ENCODE assay signal across 5 mouse cellular contexts in the genomic region with DNA sequence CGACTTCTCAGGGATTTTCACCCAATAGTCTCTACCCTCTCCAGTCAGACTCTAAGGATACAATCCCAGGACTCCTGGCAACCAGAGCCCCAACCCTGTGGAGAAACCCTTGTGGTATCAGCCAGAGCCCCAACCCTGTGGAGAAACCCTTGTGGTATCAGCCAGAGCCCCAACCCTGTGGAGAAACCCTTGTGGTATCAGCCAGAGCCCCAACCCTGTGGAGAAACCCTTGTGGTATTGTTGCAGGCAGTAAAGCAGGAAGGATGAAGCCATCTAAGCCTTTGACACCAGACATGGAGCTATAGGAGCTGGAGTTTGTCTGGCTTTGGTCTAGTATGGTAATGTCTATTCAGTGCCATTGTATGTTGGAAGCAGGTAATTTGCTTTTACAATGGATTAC. TPM values are rescaled to one million over a fixed set of nuclear protein-coding genes. Genes with fewer than 3 reads are reported as not detected.
ATAC-seq lines count a peak whose summit lies in the region.
"Not testable (repeated sequence)": the region's sequence is repeated elsewhere in the genome, so short reads cannot be mapped to it uniquely, and the experiment has no call there.

No protein-coding gene starts in this region.

- H3K4me3 ChIP-seq in intestine, embryonic 16.5 days (ENCODE audit: low read length), result not testable (repeated sequence)

- H3K4me2 ChIP-seq in intestine, embryonic 16.5 days (ENCODE audit: low read depth, low read length), result not testable (repeated sequence)

- H3K9ac ChIP-seq in intestine, embryonic 16.5 days (ENCODE audit: low read depth, low read length), result not testable (repeated sequence)

- H3K4me1 ChIP-seq in intestine, embryonic 16.5 days (ENCODE audit: control insufficient read depth, insufficient read depth, low read length), result not testable (repeated sequence)

- not testable (repeated sequence) for H3K27me3 ChIP-seq in intestine, embryonic 16.5 days (replicated peaks; ENCODE audit: control insufficient read depth, insufficient read depth, low read length)

- H3K9me3 ChIP-seq in intestine, embryonic 16.5 days (ENCODE audit: control insufficient read depth, low read length), result not testable (repeated sequence)

- ATAC-seq in common myeloid progenitor, adult 5-6 weeks (replicated peaks; ENCODE audit: low read depth, poor library complexity, severe bottlenecking), result peak; percentile 83
- ATAC-seq in granulocyte monocyte progenitor cell, adult 5-6 weeks (replicated peaks; ENCODE audit: poor library complexity, severe bottlenecking), result peak; percentile 96
- ATAC-seq in intestine, embryonic 16.5 days, result 0 out of 2 replicates have a peak, but pooled peaks have one; percentile 8
- ATAC-seq in megakaryocyte, adult 5-6 weeks (ENCODE audit: poor library complexity, severe bottlenecking), result peak; percentile 93
- 0 out of 2 replicates have a peak, but pooled peaks have one; percentile 15 for ATAC-seq in megakaryocyte-erythroid progenitor cell, adult 5-6 weeks (replicated peaks; ENCODE audit: low FRiP score, low TSS enrichment, poor library complexity, severe bottlenecking)

- H3K36me3 ChIP-seq in intestine, embryonic 16.5 days (ENCODE audit: control insufficient read depth, insufficient read depth, low read length), result not testable (repeated sequence)

- WGBS in intestine, embryonic 16.5 days, result 89% methylated on average over 1 of the region's 1 CpGs

- not testable (repeated sequence) for H3K27ac ChIP-seq in intestine, embryonic 16.5 days (ENCODE audit: low read length)

RNA-seq across cellular contexts. Expression of a gene that starts 20.6 kb away (rescaled TPM):
- total RNA-seq in common myeloid progenitor, adult 5-6 weeks (2017), result 4.2 and 6.9 TPM in 2 replicates
- 1.2 and 1.5 TPM in 2 replicates for total RNA-seq in granulocyte monocyte progenitor cell, adult 5-6 weeks (2014; fragmentation: Nextera tagmentation)
- total RNA-seq in granulocyte monocyte progenitor cell, adult 5-6 weeks (2017), result 0.93 and 1.8 TPM in 2 replicates
- polyA plus RNA-seq in intestine, embryonic 16.5 days (2015; fragmentation: Nextera tagmentation; extraction: Ambion mirVana), result 7.9 and 8.2 TPM in 2 replicates
- 3.4 and 4.4 TPM in 2 replicates for total RNA-seq in megakaryocyte, adult 5-6 weeks (2015)
- 4.5 and 5.4 TPM in 2 replicates for total RNA-seq in megakaryocyte, adult 5-6 weeks (2017)
- 16.8 and 21.0 TPM in 2 replicates for total RNA-seq in megakaryocyte-erythroid progenitor cell, adult 5-6 weeks (2014; fragmentation: Nextera tagmentation)
- total RNA-seq in megakaryocyte-erythroid progenitor cell, adult 5-6 weeks (2017), result 10.0 and 13.4 TPM in 2 replicates

RNA-seq across cellular contexts. Expression of a gene that starts 44.1 kb away (rescaled TPM):
- 228 and 259 TPM in 2 replicates for total RNA-seq in common myeloid progenitor, adult 5-6 weeks (2017)
- total RNA-seq in granulocyte monocyte progenitor cell, adult 5-6 weeks (2014; fragmentation: Nextera tagmentation), result 344 and 413 TPM in 2 replicates
- 250 and 251 TPM in 2 replicates for total RNA-seq in granulocyte monocyte progenitor cell, adult 5-6 weeks (2017)
- 367 and 411 TPM in 2 replicates for polyA plus RNA-seq in intestine, embryonic 16.5 days (2015; fragmentation: Nextera tagmentation; extraction: Ambion mirVana)
- 97.0 and 98.6 TPM in 2 replicates for total RNA-seq in megakaryocyte, adult 5-6 weeks (2015)
- 94.3 and 112 TPM in 2 replicates for total RNA-seq in megakaryocyte, adult 5-6 weeks (2017)
- total RNA-seq in megakaryocyte-erythroid progenitor cell, adult 5-6 weeks (2014; fragmentation: Nextera tagmentation), result 384 and 535 TPM in 2 replicates
- total RNA-seq in megakaryocyte-erythroid progenitor cell, adult 5-6 weeks (2017), result 267 and 394 TPM in 2 replicates

RNA-seq across cellular contexts. Expression of a gene that starts 45.5 kb away (rescaled TPM):
- 57.6 and 66.8 TPM in 2 replicates for total RNA-seq in common myeloid progenitor, adult 5-6 weeks (2017)
- total RNA-seq in granulocyte monocyte progenitor cell, adult 5-6 weeks (2014; fragmentation: Nextera tagmentation), result 34.6 and 70.2 TPM in 2 replicates
- total RNA-seq in granulocyte monocyte progenitor cell, adult 5-6 weeks (2017), result 60.8 and 64.1 TPM in 2 replicates
- polyA plus RNA-seq in intestine, embryonic 16.5 days (2015; fragmentation: Nextera tagmentation; extraction: Ambion mirVana), result 31.1 and 34.1 TPM in 2 replicates
- 25.3 and 25.9 TPM in 2 replicates for total RNA-seq in megakaryocyte, adult 5-6 weeks (2015)
- total RNA-seq in megakaryocyte, adult 5-6 weeks (2017), result 21.0 and 24.3 TPM in 2 replicates
- 33.5 and 45.3 TPM in 2 replicates for total RNA-seq in megakaryocyte-erythroid progenitor cell, adult 5-6 weeks (2014; fragmentation: Nextera tagmentation)
- total RNA-seq in megakaryocyte-erythroid progenitor cell, adult 5-6 weeks (2017), result 79.9 and 110 TPM in 2 replicates

RNA-seq across cellular contexts. Expression of a gene that starts 51.6 kb away (rescaled TPM):
- 11.5 and 16.9 TPM in 2 replicates for total RNA-seq in common myeloid progenitor, adult 5-6 weeks (2017)
- 10.0 and 12.2 TPM in 2 replicates for total RNA-seq in granulocyte monocyte progenitor cell, adult 5-6 weeks (2014; fragmentation: Nextera tagmentation)
- total RNA-seq in granulocyte monocyte progenitor cell, adult 5-6 weeks (2017), result 9.0 and 9.3 TPM in 2 replicates
- polyA plus RNA-seq in intestine, embryonic 16.5 days (2015; fragmentation: Nextera tagmentation; extraction: Ambion mirVana), result 12.8 and 13.8 TPM in 2 replicates
- total RNA-seq in megakaryocyte, adult 5-6 weeks (2015), result 5.6 and 8.0 TPM in 2 replicates
- total RNA-seq in megakaryocyte, adult 5-6 weeks (2017), result 9.0 TPM in 2 replicates
- 9.2 and 11.4 TPM in 2 replicates for total RNA-seq in megakaryocyte-erythroid progenitor cell, adult 5-6 weeks (2014; fragmentation: Nextera tagmentation)
- total RNA-seq in megakaryocyte-erythroid progenitor cell, adult 5-6 weeks (2017), result 8.0 and 12.4 TPM in 2 replicates

Comparison
In these comparisons a context has a peak if more than half of its experiments do, and no peak if none do; other contexts are left out.
1. ATAC-seq: peak in every context shown above with its lines; median percentile 96 in granulocyte monocyte progenitor cell, adult 5-6 weeks; 93 in megakaryocyte, adult 5-6 weeks; 83 in common myeloid progenitor, adult 5-6 weeks; 15 in megakaryocyte-erythroid progenitor cell, adult 5-6 weeks; 8 in intestine, embryonic 16.5 days.